Mouse (Mus musculus): ENCODE data around the gene Slc25a15. TPM values are rescaled to one million over a fixed set of nuclear protein-coding genes. Genes with fewer than 3 reads are reported as not detected.

Gene Slc25a15
- polyA plus RNA-seq, 1 experiment from 2014 or later = 24.1 TPM

- ATAC-seq (replicated peaks; ENCODE audit: low FRiP score) = peak; percentile 80
- H3K4me1 ChIP-seq = no peaks in the 10 kb centered on the region
- 67% methylated on average over 8 of the region's 8 CpGs for WGBS
- no peak overlapping the region for H3K4me3 ChIP-seq (replicated peaks)
- H3K4me2 ChIP-seq = no peak overlapping the region
- H3K9me3 ChIP-seq (replicated peaks) = no peaks in the 10 kb centered on the region
- H3K9ac ChIP-seq = no peak overlapping the region
- H3K36me3 ChIP-seq = peaks cover 59% of the 10 kb centered on the region
- no peaks in the 10 kb centered on the region for H3K27me3 ChIP-seq
- H3K27ac ChIP-seq = peak overlapping the region; percentile 28; the same call in 1 of the 2 replicates
Observed at GRCm38 (mm10) chr8:22390766-22391463, 7.5 kb downstream of the Slc25a15 start.

- H3K9me3 ChIP-seq (replicated peaks) = no peaks in the 10 kb centered on the region
- H3K36me3 ChIP-seq = peaks cover 67% of the 10 kb centered on the region
- H3K4me2 ChIP-seq = no peak overlapping the region
- no peaks in the 10 kb centered on the region for H3K4me1 ChIP-seq
- H3K27ac ChIP-seq = peak overlapping the region; percentile 50; the same call in 1 of the 2 replicates
- WGBS = 79% methylated on average over 10 of the region's 10 CpGs
- no peak overlapping the region for H3K9ac ChIP-seq
- no peaks in the 10 kb centered on the region for H3K27me3 ChIP-seq
- no peak for ATAC-seq (replicated peaks; ENCODE audit: low FRiP score)
- no peak overlapping the region for H3K4me3 ChIP-seq (replicated peaks)
Observed at GRCm38 (mm10) chr8:22389874-22390273, 8.5 kb downstream of the Slc25a15 start.

DNA sequence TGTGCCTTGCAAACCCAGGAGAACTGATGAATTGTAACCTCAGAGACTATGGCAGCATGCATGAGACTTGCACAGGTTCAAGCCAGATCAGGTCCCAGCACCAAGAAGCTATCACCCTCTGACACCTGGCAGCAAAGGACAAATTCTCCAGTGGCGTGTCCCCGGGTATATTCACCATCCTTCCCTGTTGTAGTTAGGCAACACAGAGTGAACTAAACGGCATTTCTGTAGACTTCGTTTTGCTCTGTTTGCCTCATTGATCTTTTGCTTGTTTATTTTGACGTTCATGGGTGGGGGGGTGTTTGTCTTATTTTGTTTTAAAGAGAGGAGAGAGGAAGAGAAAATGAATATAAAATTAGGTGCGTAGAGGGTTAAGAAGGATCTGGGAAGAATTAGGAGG lies 13.2 kb downstream of the Slc25a15 start:
- no peaks in the 10 kb centered on the region for H3K27me3 ChIP-seq
- H3K9me3 ChIP-seq (replicated peaks) = no peaks in the 10 kb centered on the region
- H3K27ac ChIP-seq = no peak overlapping the region
- H3K4me1 ChIP-seq = no peaks in the 10 kb centered on the region
- no peak for ATAC-seq (replicated peaks; ENCODE audit: low FRiP score)
- peaks cover 85% of the 10 kb centered on the region for H3K36me3 ChIP-seq
- WGBS = 92% methylated on average over 6 of the region's 6 CpGs
- H3K4me2 ChIP-seq = no peak overlapping the region
- no peak overlapping the region for H3K9ac ChIP-seq
- H3K4me3 ChIP-seq (replicated peaks) = no peak overlapping the region

DNA sequence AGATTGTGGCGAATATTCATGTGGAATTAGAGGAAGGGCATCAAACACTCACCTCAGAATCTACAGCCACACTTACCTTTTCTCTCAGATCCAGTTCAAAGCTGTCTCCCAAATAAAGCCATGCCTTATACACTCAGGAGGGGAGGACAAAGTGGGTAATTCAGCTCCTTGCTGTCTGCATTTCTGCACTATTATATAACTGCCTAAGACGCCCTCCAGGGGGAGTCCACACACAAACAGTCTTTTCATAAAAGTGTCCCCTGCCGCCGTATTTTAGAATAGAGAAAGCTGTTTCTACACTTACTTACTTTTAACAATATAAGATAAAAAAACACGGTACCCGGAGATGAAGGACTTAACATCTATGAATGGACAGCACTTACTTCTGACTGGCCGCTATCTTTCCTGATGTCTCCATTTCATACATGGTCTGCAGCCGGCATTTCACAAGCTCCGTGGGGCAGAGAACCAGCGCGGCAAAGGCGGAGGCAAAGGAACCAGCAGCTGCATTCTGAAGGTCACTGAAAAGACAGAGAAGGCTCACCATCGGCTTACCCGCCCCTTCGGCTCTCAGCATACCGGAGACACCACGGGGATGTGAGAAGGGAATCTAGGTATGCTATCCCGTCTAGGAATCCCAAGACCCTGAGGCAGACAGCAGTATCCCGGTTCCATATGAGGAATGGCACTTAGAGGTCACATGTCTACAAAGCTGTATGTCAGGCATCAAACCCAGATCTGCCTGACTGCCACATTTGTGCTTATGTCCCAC lies 15.4 kb downstream of the Slc25a15 start:
- Histone ChIP-seq H3K4me2 (no peak overlapping the region), H3K4me1 (no peaks in the 10 kb centered on the region), H3K9me3 (replicated peaks) (no peaks in the 10 kb centered on the region), H3K27ac (no peak overlapping the region), H3K27me3 (no peaks in the 10 kb centered on the region), H3K4me3 (replicated peaks) (no peak overlapping the region), H3K36me3 (peaks cover 70% of the 10 kb centered on the region), H3K9ac (no peak overlapping the region)
- 88% methylated on average over 19 of the region's 19 CpGs for WGBS
- ATAC-seq (replicated peaks; ENCODE audit: low FRiP score) = no peak

GRCm38 (mm10) chr8:22380934-22381333 lies 17.5 kb downstream of the Slc25a15 start:
- ATAC-seq (replicated peaks; ENCODE audit: low FRiP score) = no peak
- H3K9me3 ChIP-seq (replicated peaks) = no peaks in the 10 kb centered on the region
- no peak overlapping the region for H3K9ac ChIP-seq
- H3K4me1 ChIP-seq = no peaks in the 10 kb centered on the region
- peaks cover 68% of the 10 kb centered on the region for H3K36me3 ChIP-seq
- H3K27me3 ChIP-seq = no peaks in the 10 kb centered on the region
- H3K4me3 ChIP-seq (replicated peaks) = no peak overlapping the region
- 93% methylated on average over 11 of the region's 11 CpGs for WGBS
- no peak overlapping the region for H3K4me2 ChIP-seq
- H3K27ac ChIP-seq = no peak overlapping the region

DNA sequence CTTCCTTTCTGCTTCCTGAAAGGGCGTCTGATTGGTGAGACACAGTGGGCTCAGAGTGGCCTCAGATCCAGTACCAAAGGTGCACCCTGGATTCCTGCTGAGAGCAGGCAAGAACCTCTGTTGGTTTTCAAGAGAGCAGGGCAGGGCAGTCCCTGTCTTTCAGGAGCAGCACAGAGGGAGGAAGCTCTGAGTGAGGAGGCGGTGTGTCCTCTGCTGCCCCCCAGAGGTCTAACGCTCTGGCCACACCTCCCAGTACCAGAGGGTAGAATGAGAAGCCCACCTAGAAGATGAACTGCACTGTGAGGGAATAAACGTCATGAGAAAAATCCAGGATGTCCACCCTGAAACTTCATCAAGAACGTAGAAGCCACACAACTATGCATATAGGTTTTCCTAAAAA lies 21.5 kb downstream of the Slc25a15 start:
- Histone ChIP-seq H3K27ac (no peak overlapping the region), H3K36me3 (peaks cover 37% of the 10 kb centered on the region), H3K9ac (no peak overlapping the region), H3K9me3 (replicated peaks) (no peaks in the 10 kb centered on the region), H3K4me1 (no peaks in the 10 kb centered on the region), H3K27me3 (no peaks in the 10 kb centered on the region), H3K4me3 (replicated peaks) (no peak overlapping the region), H3K4me2 (no peak overlapping the region)
- ATAC-seq (replicated peaks; ENCODE audit: low FRiP score) = peak; percentile 86
- WGBS = 48% methylated on average over 5 of the region's 5 CpGs

DNA sequence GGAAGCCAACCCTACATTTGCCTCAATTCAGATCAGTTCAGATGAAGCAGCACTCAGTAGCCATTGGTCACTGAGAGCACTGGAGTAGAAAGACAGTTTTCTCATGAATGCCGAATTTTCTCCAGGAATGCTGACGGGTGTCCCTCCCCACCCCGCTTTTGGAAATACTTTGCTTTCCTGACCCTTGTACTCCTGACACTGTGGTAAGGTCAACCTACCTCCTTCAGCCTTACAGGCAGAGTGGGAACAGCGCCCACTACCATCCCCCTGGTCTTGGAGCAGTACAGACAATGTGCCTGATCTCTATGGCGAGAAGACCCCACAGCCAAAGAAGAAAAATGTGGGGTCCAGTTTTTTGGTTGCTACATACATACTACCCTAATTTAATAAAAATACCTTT lies 22.1 kb downstream of the Slc25a15 start:
- H3K9ac ChIP-seq = no peak overlapping the region
- WGBS = 90% methylated on average over 5 of the region's 5 CpGs
- no peak overlapping the region for H3K27ac ChIP-seq
- no peak for ATAC-seq (replicated peaks; ENCODE audit: low FRiP score)
- H3K36me3 ChIP-seq = peaks cover 34% of the 10 kb centered on the region
- no peak overlapping the region for H3K4me3 ChIP-seq (replicated peaks)
- no peaks in the 10 kb centered on the region for H3K4me1 ChIP-seq
- H3K27me3 ChIP-seq = no peaks in the 10 kb centered on the region
- no peaks in the 10 kb centered on the region for H3K9me3 ChIP-seq (replicated peaks)
- no peak overlapping the region for H3K4me2 ChIP-seq

DNA sequence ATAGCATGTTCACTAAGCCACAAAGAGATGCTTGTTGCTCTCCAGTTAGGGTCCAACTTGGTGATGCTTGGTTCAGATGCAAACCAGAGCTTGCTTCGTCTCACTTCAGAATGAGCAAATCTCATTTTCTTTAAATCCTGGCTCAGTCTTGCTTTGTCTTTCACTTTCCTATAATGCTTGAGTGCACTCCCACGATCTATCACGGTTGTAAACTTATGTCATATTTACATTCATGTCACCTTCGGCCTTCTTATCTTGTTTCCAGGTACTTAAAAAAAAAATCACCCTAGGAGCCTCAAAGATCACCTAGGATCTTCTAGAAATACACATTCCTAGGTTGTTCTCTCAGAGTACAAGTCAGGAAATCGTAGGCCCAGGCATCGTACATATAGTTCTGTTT lies 38.5 kb downstream of the Slc25a15 start:
- no peak overlapping the region for H3K27ac ChIP-seq
- WGBS = 86% methylated on average over 6 of the region's 6 CpGs
- no peaks in the 10 kb centered on the region for H3K27me3 ChIP-seq
- H3K9me3 ChIP-seq (replicated peaks) = no peaks in the 10 kb centered on the region
- no peaks in the 10 kb centered on the region for H3K36me3 ChIP-seq
- no peak overlapping the region for H3K4me3 ChIP-seq (replicated peaks)
- H3K4me2 ChIP-seq = no peak overlapping the region
- no peak for ATAC-seq (replicated peaks; ENCODE audit: low FRiP score)
- no peak overlapping the region for H3K9ac ChIP-seq
- H3K4me1 ChIP-seq = no peaks in the 10 kb centered on the region

- Histone ChIP-seq H3K27ac (no peak overlapping the region), H3K27me3 (no peaks in the 10 kb centered on the region), H3K9me3 (replicated peaks) (no peaks in the 10 kb centered on the region), H3K4me3 (replicated peaks) (no peak overlapping the region), H3K36me3 (no peaks in the 10 kb centered on the region), H3K9ac (no peak overlapping the region), H3K4me1 (no peaks in the 10 kb centered on the region), H3K4me2 (no peak overlapping the region)
- WGBS = 65% methylated on average over 6 of the region's 6 CpGs
- ATAC-seq (replicated peaks; ENCODE audit: low FRiP score) = no peak
Observed at GRCm38 (mm10) chr8:22359359-22359758, 39.0 kb downstream of the Slc25a15 start.

DNA sequence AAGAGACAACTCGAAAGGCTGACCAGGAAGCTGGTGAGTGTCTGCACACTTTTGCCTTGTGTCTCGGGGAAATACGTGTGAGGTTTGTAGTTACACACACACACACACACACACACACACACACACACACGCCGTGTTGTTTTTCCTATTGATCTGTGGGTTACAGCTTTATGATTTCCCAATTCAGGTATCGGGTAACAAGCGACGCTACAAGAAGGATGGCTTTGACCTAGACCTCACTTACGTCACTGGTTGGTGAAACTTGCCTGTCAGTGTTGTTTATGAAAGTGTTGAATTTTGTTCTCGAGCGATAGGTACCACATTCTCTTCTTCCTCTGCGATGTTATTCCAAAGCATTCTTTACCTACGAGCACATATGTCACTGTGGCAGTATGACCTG lies 63.0 kb downstream of the Slc25a15 start:
- WGBS = 63% methylated on average over 13 of the region's 13 CpGs
- H3K4me1 ChIP-seq = no peaks in the 10 kb centered on the region
- no peaks in the 10 kb centered on the region for H3K9me3 ChIP-seq (replicated peaks)
- no peaks in the 10 kb centered on the region for H3K27me3 ChIP-seq
- no peak overlapping the region for H3K4me3 ChIP-seq (replicated peaks)
- no peak overlapping the region for H3K4me2 ChIP-seq
- no peak overlapping the region for H3K9ac ChIP-seq
- ATAC-seq (replicated peaks; ENCODE audit: low FRiP score) = no peak
- no peaks in the 10 kb centered on the region for H3K36me3 ChIP-seq
- no peak overlapping the region for H3K27ac ChIP-seq
